Mouse (Mus musculus) CH12.LX (cell line): ENCODE results near the gene Prpsap2. TPM values are rescaled to one million over a fixed set of nuclear protein-coding genes. Genes with fewer than 3 reads are reported as not detected.

Experiments
- DNase-seq: peaks from one replicate; pipeline ENCODE4 v3.0.0-alpha.2; 2013; ENCODE audit errors: extremely low read depth
- H3K27ac ChIP-seq: 2 replicates; pipeline ENCODE4 v1.5.1; 2012; ENCODE audit warnings: low read depth, mild to moderate bottlenecking, control low read depth, moderate library complexity; ENCODE audit not compliant: insufficient read depth
- H3K27me3 ChIP-seq: replicated peaks from 2 replicates; pipeline ENCODE3; 2012; ENCODE audit warnings: inconsistent platforms
- H3K36me3 ChIP-seq, 2 experiments: replicated peaks in 1 of 2; 2 replicates each; pipeline versions ENCODE3 to v1.6.1; 2012; ENCODE audit warnings: inconsistent platforms in 1 of 2, low read length in 1 of 2, mild to moderate bottlenecking in 1 of 2, mixed read lengths in 1 of 2, moderate library complexity in 1 of 2; ENCODE audit not compliant: control insufficient read depth in 1 of 2, insufficient read depth in 1 of 2
- H3K4me1 ChIP-seq, 2 experiments: 2 replicates each; pipeline ENCODE4 v1.6.1; 2012; ENCODE audit warnings: inconsistent platforms in 1 of 2, moderate library complexity in 1 of 2; ENCODE audit not compliant: insufficient read depth in 2 of 2, control insufficient read depth in 1 of 2
- H3K4me2 ChIP-seq: 2 replicates; pipeline ENCODE4 v1.6.1; 2012; ENCODE audit warnings: low read depth, mild to moderate bottlenecking, control low read depth; ENCODE audit not compliant: poor library complexity, insufficient read depth, severe bottlenecking
- H3K4me3 ChIP-seq, 3 experiments: fragments of 150-350 bp in 1 of 3; sonication (generic) in 1 of 3; replicated peaks in 1 of 3; 2 replicates each; pipeline versions ENCODE3 to v1.5.1; 2011 to 2012; ENCODE audit warnings: low read depth in 2 of 3, low read length in 2 of 3, mild to moderate bottlenecking in 2 of 3, moderate library complexity in 2 of 3, control low read depth in 1 of 3, improper control_type of control experiment in 1 of 3, inconsistent platforms in 1 of 3, mixed read lengths in 1 of 3; ENCODE audit not compliant: poor library complexity in 1 of 3
- H3K79me2 ChIP-seq: replicated peaks from 2 replicates; pipeline ENCODE4 v1.6.1; 2012; ENCODE audit warnings: mild to moderate bottlenecking, moderate library complexity; ENCODE audit not compliant: control insufficient read depth, poor library complexity, insufficient read depth, severe bottlenecking; ENCODE audit errors: extremely low read depth
- H3K9ac ChIP-seq: 2 replicates; pipeline ENCODE4 v1.6.1; 2012; ENCODE audit warnings: low read depth, mild to moderate bottlenecking, control low read depth, moderate library complexity; ENCODE audit not compliant: insufficient read depth
- H3K9me3 ChIP-seq: replicated peaks from 2 replicates; pipeline ENCODE3; 2012; ENCODE audit warnings: low read length, inconsistent platforms, mixed read lengths
- BHLHE40 ChIP-seq: IDR thresholded peaks from 2 replicates; pipeline ENCODE4 v1.6.1; 2011; ENCODE audit warnings: mild to moderate bottlenecking, low read depth, low read length, improper control_type of control experiment
- CHD1 ChIP-seq: IDR thresholded peaks from 2 replicates; pipeline ENCODE4 v1.6.1; 2012; ENCODE audit warnings: low read depth, low read length, improper control_type of control experiment, inconsistent platforms
- CHD2 ChIP-seq: IDR thresholded peaks from 2 replicates; pipeline ENCODE4 v1.6.1; 2011; ENCODE audit warnings: low read length, improper control_type of control experiment
- CTCF ChIP-seq, 2 experiments: IDR thresholded peaks in 1 of 2; conservative IDR thresholded peaks in 1 of 2; 2 replicates each; pipeline ENCODE4 v1.5.1; 2011 to 2012; ENCODE audit warnings: low read depth in 2 of 2, low read length in 2 of 2, improper control_type of control experiment in 1 of 2, inconsistent platforms in 1 of 2, mild to moderate bottlenecking in 1 of 2, moderate library complexity in 1 of 2
- E2F4 ChIP-seq: IDR thresholded peaks from 2 replicates; pipeline ENCODE4 v1.6.1; 2011; ENCODE audit warnings: low read depth, low read length, improper control_type of control experiment; ENCODE audit not compliant: insufficient replicate concordance
- ELF1 ChIP-seq: IDR thresholded peaks from 2 replicates; pipeline ENCODE4 v1.6.1; 2014; ENCODE audit warnings: low read depth, mild to moderate bottlenecking, inconsistent platforms, low read length, improper control_type of control experiment
- EP300 ChIP-seq: IDR thresholded peaks from 2 replicates; pipeline ENCODE4 v1.6.1; 2011; ENCODE audit warnings: low read length, improper control_type of control experiment
- ETS1 ChIP-seq: conservative IDR thresholded peaks from 2 replicates; pipeline ENCODE4 v1.6.1; 2012; ENCODE audit warnings: low read depth, mild to moderate bottlenecking, inconsistent platforms, low read length, improper control_type of control experiment, moderate library complexity
- GABPA ChIP-seq: IDR thresholded peaks from 2 replicates; pipeline ENCODE4 v1.6.1; 2012; ENCODE audit warnings: low read depth, low read length, improper control_type of control experiment, inconsistent platforms; ENCODE audit not compliant: insufficient replicate concordance
- JUND ChIP-seq: conservative IDR thresholded peaks from 2 replicates; pipeline ENCODE4 v1.6.1; 2011; ENCODE audit warnings: low read depth, low read length, improper control_type of control experiment
- KAT2A ChIP-seq: IDR thresholded peaks from 2 replicates; pipeline ENCODE4 v1.6.1; 2012; ENCODE audit warnings: low read length, improper control_type of control experiment, inconsistent platforms; ENCODE audit not compliant: insufficient replicate concordance
- MAFK ChIP-seq: IDR thresholded peaks from 2 replicates; pipeline ENCODE4 v1.6.1; 2011; ENCODE audit warnings: low read length, improper control_type of control experiment; ENCODE audit not compliant: insufficient replicate concordance
- MEF2A ChIP-seq: IDR thresholded peaks from 2 replicates; pipeline ENCODE4 v1.6.1; 2014; ENCODE audit warnings: low read depth, mild to moderate bottlenecking, inconsistent platforms, low read length, improper control_type of control experiment, borderline replicate concordance
- MXI1 ChIP-seq: IDR thresholded peaks from 2 replicates; pipeline ENCODE4 v1.6.1; 2011; ENCODE audit warnings: mild to moderate bottlenecking, low read depth, low read length, improper control_type of control experiment
- MYC ChIP-seq: IDR thresholded peaks from 2 replicates; pipeline ENCODE4 v1.6.1; 2011; ENCODE audit warnings: low read depth, mild to moderate bottlenecking, improper control_type of control experiment, low read length
- NELFE ChIP-seq: IDR thresholded peaks from 2 replicates; pipeline ENCODE4 v1.6.1; 2011; ENCODE audit warnings: low read depth, low read length, improper control_type of control experiment
- NRF1 ChIP-seq: IDR thresholded peaks from 2 replicates; pipeline ENCODE4 v1.6.1; 2014; ENCODE audit warnings: low read depth, mild to moderate bottlenecking, inconsistent platforms, low read length, improper control_type of control experiment, moderate library complexity
- PAX5 ChIP-seq: IDR thresholded peaks from 2 replicates; pipeline ENCODE4 v1.6.1; 2012; ENCODE audit warnings: low read length, inconsistent platforms, mixed read lengths
- POLR2A ChIP-seq: IDR thresholded peaks from 2 replicates; pipeline ENCODE4 v1.6.1; 2011; ENCODE audit warnings: low read depth, mild to moderate bottlenecking, improper control_type of control experiment, low read length
- POLR2AphosphoS2 ChIP-seq: IDR thresholded peaks from 2 replicates; pipeline ENCODE4 v1.6.1; 2011; ENCODE audit warnings: low read depth, low read length, improper control_type of control experiment
- RAD21 ChIP-seq: IDR thresholded peaks from 2 replicates; pipeline ENCODE4 v1.6.1; 2011; ENCODE audit warnings: low read depth, mild to moderate bottlenecking, low read length, improper control_type of control experiment, moderate library complexity
- SIN3A ChIP-seq: IDR thresholded peaks from 2 replicates; pipeline ENCODE4 v1.6.1; 2012; ENCODE audit warnings: low read length, improper control_type of control experiment, inconsistent platforms
- SMC3 ChIP-seq: IDR thresholded peaks from 2 replicates; pipeline ENCODE4 v1.6.1; 2011; ENCODE audit warnings: low read depth, low read length, improper control_type of control experiment
- TCF12 ChIP-seq: IDR thresholded peaks from 2 replicates; pipeline ENCODE4 v1.6.1; 2014; ENCODE audit warnings: low read depth, mild to moderate bottlenecking, inconsistent platforms, low read length, improper control_type of control experiment
- UBTF ChIP-seq: IDR thresholded peaks from 2 replicates; pipeline ENCODE4 v1.6.1; 2012; ENCODE audit warnings: low read depth, mild to moderate bottlenecking, inconsistent platforms, low read length, improper control_type of control experiment, moderate library complexity
- USF1 ChIP-seq: IDR thresholded peaks from 2 replicates; pipeline ENCODE4 v1.6.1; 2014; ENCODE audit warnings: low read depth, mild to moderate bottlenecking, inconsistent platforms, low read length, improper control_type of control experiment
- USF2 ChIP-seq: conservative IDR thresholded peaks from 2 replicates; pipeline ENCODE4 v1.6.1; 2011; ENCODE audit warnings: low read depth, low read length, improper control_type of control experiment
- ZKSCAN1 ChIP-seq: IDR thresholded peaks from 2 replicates; pipeline ENCODE4 v1.6.1; 2012; ENCODE audit warnings: low read depth, inconsistent platforms, low read length, improper control_type of control experiment, borderline replicate concordance
- ZMIZ1 ChIP-seq: IDR thresholded peaks from 2 replicates; pipeline ENCODE4 v1.6.1; 2012; ENCODE audit warnings: low read depth, mild to moderate bottlenecking, inconsistent platforms, low read length, improper control_type of control experiment
- dilution Hi-C: fragments of 300-500 bp; cut with MboI; formaldehyde crosslinking; loops from 2 replicates; pipeline ENCODE4 v1.14.3; 2020; ENCODE audit warnings: low sequenced_read_pairs; ENCODE audit not compliant: extremely low pct_unique_long_range_greater_than_20kb, extremely low pct_ligation_motif_present
- in situ Hi-C: fragments of 300-500 bp; cut with MboI; formaldehyde crosslinking; loops from 3 replicates; pipeline ENCODE4 v1.14.3; 2019; ENCODE audit warnings: low sequenced_read_pairs, low pct_ligation_motif_present, low pct_unique_long_range_greater_than_20kb, mixed read lengths
- polyA plus RNA-seq: library from polyadenylated mRNA; unstranded; fragments of >175 nt; gene quantifications from 2 replicates; pipeline ENCODE4 v1.2.1, GENCODE M21; 2012; ENCODE audit warnings: low read depth; ENCODE audit not compliant: insufficient read length
- total RNA-seq, 2 experiments: library from RNA; depleted of rRNA; stranded (reverse); fragments of 300-350 nt in 1 of 2; fragments of >200 nt in 1 of 2; gene quantifications; 2 replicates each; pipeline ENCODE4 v1.2.3; 2012 to 2014

The Prpsap2 gene
- total and polyA plus RNA-seq, 3 experiments: 67.5 to 150 (median 85.6) TPM

GRCm38 (mm10) chr11:61685119-61685725 is 76.7 kb downstream of the Prpsap2 start:
- Histone ChIP-seq H3K4me3 (peak overlapping the region; percentile 66 to 93 (median 78)), H3K9ac (peak overlapping the region; percentile 70), H3K4me2 (peak overlapping the region; percentile 78), H3K9me3 (no peaks in the 10 kb centered on the region), H3K79me2 (peaks cover 58% of the 10 kb centered on the region), H3K4me1 (peaks cover 47 to 68% of the 10 kb centered on the region in 2 experiments), H3K36me3 (peaks cover 25 to 55% of the 10 kb centered on the region in 2 experiments), H3K27me3 (no peaks in the 10 kb centered on the region), H3K27ac (peak overlapping the region; percentile 19)
- no peak for DNase-seq
- in situ Hi-C loops: no loop called here
- TF ChIP-seq MYC (no peak), CHD2 (no peak), MXI1 (peak; percentile 5; the same call in 1 of the 2 replicates), BHLHE40 (no peak), SIN3A (peak; percentile 20), ZKSCAN1 (no peak), UBTF (no peak), ZMIZ1 (no peak)
- dilution Hi-C loops: no loop called here

DNA sequence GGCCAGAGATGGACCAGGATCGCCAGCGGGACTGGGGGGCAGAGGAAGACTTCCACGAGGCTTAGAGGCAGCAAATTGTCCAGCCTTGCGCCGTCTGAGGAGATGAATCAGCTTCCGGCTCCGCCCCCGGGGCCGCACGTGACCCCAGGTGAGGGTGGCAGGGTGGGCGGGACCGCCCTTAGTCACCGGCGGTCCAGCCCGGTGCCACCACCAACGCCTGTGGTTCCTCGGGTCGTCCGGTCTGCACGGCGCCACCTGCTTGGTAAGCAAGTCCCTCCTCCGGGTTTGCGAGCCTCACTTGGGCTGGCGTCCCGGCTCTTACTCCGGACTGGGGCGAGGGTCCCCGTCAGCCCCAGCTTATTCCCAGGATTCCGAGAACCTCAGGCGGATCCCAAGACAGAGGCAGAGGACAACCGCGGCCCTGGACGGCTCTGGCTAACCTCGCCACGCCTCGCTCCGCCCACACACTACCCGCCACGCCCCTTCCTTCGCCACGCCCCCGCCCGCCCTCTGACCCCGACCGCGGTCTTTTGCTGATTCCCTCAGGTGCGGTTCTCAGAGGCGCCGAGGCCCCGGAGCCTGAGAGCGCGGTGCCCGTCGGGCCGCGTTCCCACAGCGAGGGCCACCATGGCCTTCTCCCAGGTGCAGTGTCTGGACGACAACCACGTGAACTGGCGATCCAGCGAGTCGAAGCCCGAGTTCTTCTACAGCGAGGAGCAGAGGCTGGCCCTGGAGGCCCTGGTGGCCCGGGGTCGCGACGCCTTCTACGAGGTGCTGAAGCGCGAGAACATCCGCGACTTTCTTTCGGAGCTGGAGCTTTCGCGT is 77.8 kb downstream of the Prpsap2 start, which contains the start of gene Fam83g:
TSS of gene Fam83g (plus strand) at position 185 of the 825 bp plus-strand sequence.
- dilution Hi-C loops (no loop called here), in situ Hi-C loops (no loop called here)
- Histone ChIP-seq H3K9ac (peak within 1 kb of the TSS; percentile 70), H3K79me2 (peaks cover 47% of the 10 kb centered on the region), H3K27me3 (no peaks in the 10 kb centered on the region), H3K27ac (peak within 1 kb of the TSS; percentile 60), H3K4me1 (peaks cover 48 to 68% of the 10 kb centered on the region in 2 experiments), H3K4me3 (peak within 1 kb of the TSS; percentile 66 to 93 (median 78)), H3K36me3 (peaks cover 14 to 44% of the 10 kb centered on the region in 2 experiments), H3K9me3 (no peaks in the 10 kb centered on the region), H3K4me2 (peak within 1 kb of the TSS; percentile 78)
- peak; percentile 87 for DNase-seq
- TF ChIP-seq ETS1: peak; percentile 80
- 0 out of 2 replicates have a peak, but pooled peaks have one; percentile 9 for TF ChIP-seq MEF2A
- TF ChIP-seq ZKSCAN1: no peak
- TF ChIP-seq NELFE: peak; percentile 98
- peak; percentile 95 for TF ChIP-seq MYC
- TF ChIP-seq SIN3A: peak; percentile 88
- peak; percentile 67; the same call in 1 of the 2 replicates for TF ChIP-seq KAT2A
- peak in 1 of 2 experiments; percentile 2; a peak in 1 of 4 replicates for TF ChIP-seq CTCF (conservative IDR thresholded peaks at IDR 0.05 in 1 of 2, IDR thresholded peaks at IDR 0.05 in 1 of 2; ENCODE audit: low read depth in 2 of 2, low read length in 2 of 2)
- TF ChIP-seq E2F4: no peak
- no peak for TF ChIP-seq GABPA
- TF ChIP-seq TCF12: peak; percentile 87
- TF ChIP-seq POLR2A: peak; percentile 97
- no peak for TF ChIP-seq RAD21
- TF ChIP-seq USF1: peak; percentile 96
- peak; percentile 94 for TF ChIP-seq ZMIZ1
- peak; percentile 94 for TF ChIP-seq USF2
- no peak for TF ChIP-seq JUND
- TF ChIP-seq PAX5: no peak
- peak; percentile 61 for TF ChIP-seq NRF1
- peak; percentile 65; the same call in 1 of the 2 replicates for TF ChIP-seq POLR2AphosphoS2
- TF ChIP-seq CHD2: peak; percentile 8; the same call in 1 of the 2 replicates
- TF ChIP-seq MAFK: no peak
- TF ChIP-seq EP300: 0 out of 2 replicates have a peak, but pooled peaks have one; percentile 21
- peak; percentile 99 for TF ChIP-seq BHLHE40
- no peak for TF ChIP-seq SMC3
- TF ChIP-seq CHD1: peak; percentile 24
- peak; percentile 85 for TF ChIP-seq ELF1
